Mouse (Mus musculus): Measurements from ENCODE around the gene Bst1. TPM values are rescaled to one million over a fixed set of nuclear protein-coding genes. Genes with fewer than 3 reads are reported as not detected.

Bst1 gene
- polyA plus RNA-seq, 1 experiment from 2014 or later: 0.05 TPM

DNA sequence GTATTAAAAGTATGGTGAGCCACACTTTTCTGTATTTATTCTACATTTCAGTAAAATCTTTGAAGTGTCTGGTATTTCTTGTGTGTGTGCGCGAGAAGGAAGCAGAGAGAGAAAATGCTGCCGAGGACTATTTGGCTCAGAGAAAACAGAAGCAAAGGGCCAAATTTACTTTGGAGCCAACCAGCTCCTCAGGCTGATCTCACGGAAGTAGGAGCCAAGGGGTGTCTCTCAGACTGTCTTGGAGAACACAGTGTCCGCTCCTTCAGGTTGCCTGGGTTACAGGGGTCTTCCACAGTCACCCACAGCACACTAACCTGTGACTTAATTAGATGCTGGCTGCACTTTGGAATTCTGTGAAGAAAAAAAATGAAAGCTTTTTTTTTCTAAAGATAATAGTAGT is 26.4 kb downstream of the Bst1 start:
- no peak for ATAC-seq (ENCODE audit: low FRiP score, low read depth)
- H3K9me3 ChIP-seq: peaks cover 6% of the 10 kb centered on the region; the same call in 1 of the 2 replicates
- no peak overlapping the region for H3K9ac ChIP-seq
- no peak overlapping the region for H3K4me2 ChIP-seq (replicated peaks)
- H3K4me3 ChIP-seq: no peak overlapping the region
- no peaks in the 10 kb centered on the region for H3K36me3 ChIP-seq
- 0 out of 2 replicates have a peak, but pooled peaks cover 4% of the 10 kb centered on the region for H3K4me1 ChIP-seq
- no peaks in the 10 kb centered on the region for H3K27me3 ChIP-seq
- H3K27ac ChIP-seq: no peak overlapping the region
- WGBS: 90% methylated on average over 5 of the region's 5 CpGs

- no peaks in the 10 kb centered on the region for H3K36me3 ChIP-seq
- 62% methylated on average over 1 of the region's 1 CpGs for WGBS
- H3K4me3 ChIP-seq: no peak overlapping the region
- H3K27me3 ChIP-seq: no peaks in the 10 kb centered on the region
- no peak overlapping the region for H3K9ac ChIP-seq
- H3K4me1 ChIP-seq: 0 out of 2 replicates have a peak, but pooled peaks cover 4% of the 10 kb centered on the region
- no peak for ATAC-seq (ENCODE audit: low FRiP score, low read depth)
- H3K4me2 ChIP-seq (replicated peaks): no peak overlapping the region
- no peak overlapping the region for H3K27ac ChIP-seq
- peaks cover 6% of the 10 kb centered on the region; the same call in 1 of the 2 replicates for H3K9me3 ChIP-seq
Measured at GRCm38 (mm10) chr5:43845646-43846045, 27.0 kb downstream of the Bst1 start.

DNA sequence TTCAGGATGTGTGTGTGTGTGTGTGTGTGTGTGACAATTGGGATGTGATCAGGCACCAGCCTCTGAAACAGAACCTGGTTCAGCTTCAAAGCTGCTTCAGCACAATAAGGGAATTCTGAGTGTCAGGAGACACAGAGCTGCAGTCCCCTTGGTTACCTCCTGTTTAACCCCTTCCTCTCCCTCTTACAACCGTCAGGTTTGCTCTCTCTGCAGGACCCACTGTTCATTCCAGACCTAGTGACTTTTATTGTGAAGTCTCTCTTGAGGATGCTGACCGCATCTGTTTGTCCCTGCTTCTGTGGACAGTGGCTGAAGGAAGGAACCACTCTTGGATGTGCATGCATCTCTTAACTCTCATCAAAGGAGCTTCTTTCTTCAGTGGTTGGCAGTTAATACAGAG is 27.5 kb downstream of the Bst1 start:
- H3K36me3 ChIP-seq: no peaks in the 10 kb centered on the region
- no peak overlapping the region for H3K27ac ChIP-seq
- peaks cover 6% of the 10 kb centered on the region; the same call in 1 of the 2 replicates for H3K9me3 ChIP-seq
- H3K9ac ChIP-seq: no peak overlapping the region
- H3K4me3 ChIP-seq: no peak overlapping the region
- H3K27me3 ChIP-seq: no peaks in the 10 kb centered on the region
- H3K4me2 ChIP-seq (replicated peaks): no peak overlapping the region
- WGBS: 28% methylated on average over 2 of the region's 2 CpGs
- 0 out of 2 replicates have a peak, but pooled peaks cover 4% of the 10 kb centered on the region for H3K4me1 ChIP-seq
- no peak for ATAC-seq (ENCODE audit: low FRiP score, low read depth)

- peaks cover 6% of the 10 kb centered on the region; the same call in 1 of the 2 replicates for H3K9me3 ChIP-seq
- no peak overlapping the region for H3K4me2 ChIP-seq (replicated peaks)
- H3K27me3 ChIP-seq: no peaks in the 10 kb centered on the region
- H3K27ac ChIP-seq: no peak overlapping the region
- H3K9ac ChIP-seq: no peak overlapping the region
- H3K4me1 ChIP-seq: 0 out of 2 replicates have a peak, but pooled peaks cover 4% of the 10 kb centered on the region
- H3K4me3 ChIP-seq: no peak overlapping the region
- no peaks in the 10 kb centered on the region for H3K36me3 ChIP-seq
- no peak for ATAC-seq (ENCODE audit: low FRiP score, low read depth)
Measured at GRCm38 (mm10) chr5:43847555-43847954, 28.9 kb downstream of the Bst1 start.

GRCm38 (mm10) chr5:43848275-43848674 is 29.6 kb downstream of the Bst1 start:
- ATAC-seq (ENCODE audit: low FRiP score, low read depth): no peak
- Histone ChIP-seq H3K27me3 (no peaks in the 10 kb centered on the region), H3K36me3 (no peaks in the 10 kb centered on the region), H3K9ac (no peak overlapping the region), H3K4me2 (replicated peaks) (no peak overlapping the region), H3K4me3 (no peak overlapping the region), H3K4me1 (0 out of 2 replicates have a peak, but pooled peaks cover 4% of the 10 kb centered on the region), H3K9me3 (peaks cover 6% of the 10 kb centered on the region; the same call in 1 of the 2 replicates), H3K27ac (no peak overlapping the region)
- WGBS: 90% methylated on average over 3 of the region's 3 CpGs

- H3K9me3 ChIP-seq: no peaks in the 10 kb centered on the region
- ATAC-seq (ENCODE audit: low FRiP score, low read depth): no peak
- H3K4me2 ChIP-seq (replicated peaks): no peak overlapping the region
- no peak overlapping the region for H3K27ac ChIP-seq
- no peaks in the 10 kb centered on the region for H3K4me1 ChIP-seq
- H3K36me3 ChIP-seq: no peaks in the 10 kb centered on the region
- H3K9ac ChIP-seq: no peak overlapping the region
- WGBS: 73% methylated on average over 11 of the region's 11 CpGs
- no peak overlapping the region for H3K4me3 ChIP-seq
- no peaks in the 10 kb centered on the region for H3K27me3 ChIP-seq
Measured at GRCm38 (mm10) chr5:43853096-43853867, 34.6 kb downstream of the Bst1 start.

- H3K4me2 ChIP-seq (replicated peaks): no peak overlapping the region
- no peak overlapping the region for H3K27ac ChIP-seq
- H3K27me3 ChIP-seq: no peaks in the 10 kb centered on the region
- no peaks in the 10 kb centered on the region for H3K4me1 ChIP-seq
- no peak for ATAC-seq (ENCODE audit: low FRiP score, low read depth)
- no peaks in the 10 kb centered on the region for H3K36me3 ChIP-seq
- no peak overlapping the region for H3K4me3 ChIP-seq
- H3K9ac ChIP-seq: no peak overlapping the region
- H3K9me3 ChIP-seq: no peaks in the 10 kb centered on the region
- 83% methylated on average over 7 of the region's 7 CpGs for WGBS
Measured at GRCm38 (mm10) chr5:43853868-43854488, 35.3 kb downstream of the Bst1 start.

DNA sequence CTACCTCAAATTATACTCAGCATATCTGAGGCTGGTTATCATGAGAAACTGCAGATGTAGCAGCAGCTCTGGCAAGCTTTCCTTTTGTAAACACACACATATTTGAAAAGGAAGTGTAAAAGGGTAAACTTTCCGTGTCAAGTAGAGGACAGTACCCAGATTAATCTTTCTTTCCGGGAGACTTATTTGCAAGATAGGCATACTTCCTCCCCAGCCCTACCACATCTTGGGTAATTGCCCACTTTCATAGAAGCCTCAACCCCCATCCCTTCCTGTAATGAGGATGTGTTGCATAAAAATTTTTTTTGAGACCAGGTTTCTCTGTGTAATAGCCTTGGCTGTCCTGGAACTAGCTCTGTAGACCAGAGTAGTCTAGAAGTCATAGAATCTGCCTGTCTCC is 37.1 kb downstream of the Bst1 start:
- Histone ChIP-seq H3K27me3 (no peaks in the 10 kb centered on the region), H3K9me3 (no peaks in the 10 kb centered on the region), H3K9ac (no peak overlapping the region), H3K36me3 (no peaks in the 10 kb centered on the region), H3K4me2 (replicated peaks) (no peak overlapping the region), H3K4me1 (no peaks in the 10 kb centered on the region), H3K27ac (no peak overlapping the region), H3K4me3 (no peak overlapping the region)
- whole genome bisulfite sequencing: 71% methylated on average over 2 of the region's 2 CpGs
- no peak for ATAC-seq (ENCODE audit: low FRiP score, low read depth)

DNA sequence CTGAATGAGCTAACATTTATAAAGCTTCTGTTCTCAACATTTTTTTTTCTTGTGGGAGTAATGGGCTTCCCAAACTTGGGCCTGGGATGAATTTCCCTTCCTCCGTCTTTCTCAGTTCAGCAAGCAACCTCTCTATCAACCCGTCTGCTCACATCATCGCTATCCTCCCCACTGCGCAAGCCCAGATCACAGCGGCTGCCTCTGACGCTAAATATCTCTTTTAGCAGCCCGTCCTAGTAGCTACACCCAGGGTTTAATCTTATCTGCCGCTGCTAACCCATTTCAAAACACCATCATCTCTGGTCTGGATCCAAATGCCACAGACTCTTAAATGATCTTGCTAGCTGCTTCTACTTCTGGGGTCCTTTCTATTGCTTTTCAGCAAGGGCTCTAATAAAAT is 41.0 kb downstream of the Bst1 start:
- H3K9me3 ChIP-seq: no peaks in the 10 kb centered on the region
- no peak overlapping the region for H3K9ac ChIP-seq
- no peaks in the 10 kb centered on the region for H3K4me1 ChIP-seq
- WGBS: 85% methylated on average over 8 of the region's 8 CpGs
- no peak overlapping the region for H3K27ac ChIP-seq
- no peak overlapping the region for H3K4me2 ChIP-seq (replicated peaks)
- ATAC-seq (ENCODE audit: low FRiP score, low read depth): no peak
- no peaks in the 10 kb centered on the region for H3K27me3 ChIP-seq
- H3K4me3 ChIP-seq: no peak overlapping the region
- H3K36me3 ChIP-seq: no peaks in the 10 kb centered on the region

DNA sequence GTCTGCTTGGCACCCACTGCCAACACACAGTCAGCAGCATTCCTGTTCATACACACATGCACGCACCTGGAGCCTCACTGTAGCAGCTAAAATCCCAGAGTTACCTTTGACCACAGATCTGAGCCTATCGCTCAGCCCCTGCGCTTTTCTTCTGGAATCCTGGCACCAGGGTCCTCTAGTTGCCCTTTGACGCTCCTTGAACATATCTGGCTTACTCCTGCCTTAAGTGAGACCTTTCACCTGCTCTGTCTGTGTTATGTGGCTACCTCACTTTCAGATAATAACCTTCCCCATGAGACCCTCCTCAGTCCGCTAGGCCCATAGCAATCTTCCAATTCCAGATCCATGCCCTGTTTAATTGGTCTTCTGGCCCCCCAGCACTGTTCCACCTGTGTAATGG is 41.4 kb downstream of the Bst1 start:
- Histone ChIP-seq H3K27me3 (no peaks in the 10 kb centered on the region), H3K4me2 (replicated peaks) (no peak overlapping the region), H3K4me1 (no peaks in the 10 kb centered on the region), H3K9ac (no peak overlapping the region), H3K36me3 (no peaks in the 10 kb centered on the region), H3K9me3 (no peaks in the 10 kb centered on the region), H3K27ac (no peak overlapping the region), H3K4me3 (no peak overlapping the region)
- no peak for ATAC-seq (ENCODE audit: low FRiP score, low read depth)
- WGBS: 83% methylated on average over 5 of the region's 5 CpGs

DNA sequence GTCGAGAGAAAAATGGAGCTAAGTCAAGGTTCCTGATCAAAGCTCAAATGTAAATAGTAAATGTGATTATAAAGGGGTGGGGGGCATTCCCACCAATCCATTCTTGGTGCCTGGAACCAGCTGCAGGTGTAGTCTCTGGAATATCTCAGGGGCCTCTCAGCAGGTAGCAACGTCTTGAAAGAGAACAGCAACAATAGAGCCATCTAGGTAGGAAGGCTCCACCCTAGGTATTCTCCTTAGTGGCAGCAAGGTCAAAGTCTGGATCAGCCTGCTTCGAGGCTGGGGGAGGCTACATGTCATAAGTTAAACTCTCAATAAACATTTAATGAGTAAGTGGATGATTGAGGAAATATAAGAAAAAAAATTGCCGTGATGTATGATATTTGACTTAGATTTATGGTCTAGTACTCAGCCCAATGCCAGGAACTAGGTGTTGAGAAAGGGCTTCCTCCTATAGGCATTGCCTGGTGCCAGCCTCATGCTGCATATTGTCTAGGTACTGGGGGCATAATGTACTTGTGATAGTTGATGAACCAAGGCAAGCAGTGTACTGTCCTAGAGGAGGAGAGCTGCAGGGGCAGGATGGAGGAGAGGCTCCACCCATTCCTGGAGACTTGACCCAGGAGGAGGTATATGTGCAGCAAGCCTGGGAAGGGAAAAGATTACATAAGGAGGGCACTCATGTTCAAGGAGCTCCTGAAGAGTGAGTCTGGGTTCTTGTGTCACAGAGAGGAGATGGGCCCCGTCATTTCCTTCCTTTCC is 42.2 kb downstream of the Bst1 start:
- 76% methylated on average over 5 of the region's 5 CpGs for WGBS

GRCm38 (mm10) chr5:43863642-43864041 is 45.0 kb downstream of the Bst1 start:
- Histone ChIP-seq H3K36me3 (no peaks in the 10 kb centered on the region), H3K27me3 (no peaks in the 10 kb centered on the region), H3K9ac (no peak overlapping the region), H3K4me2 (replicated peaks) (no peak overlapping the region), H3K27ac (no peak overlapping the region), H3K4me3 (no peak overlapping the region), H3K4me1 (peaks cover 3% of the 10 kb centered on the region), H3K9me3 (no peaks in the 10 kb centered on the region)
- ATAC-seq (ENCODE audit: low FRiP score, low read depth): no peak
- WGBS: 70% methylated on average over 6 of the region's 6 CpGs

More for the DNA sequence above, 42.2 kb downstream of the Bst1 start:
- no peaks in the 10 kb centered on the region for H3K9me3 ChIP-seq
- no peaks in the 10 kb centered on the region for H3K36me3 ChIP-seq
- no peak for ATAC-seq (ENCODE audit: low FRiP score, low read depth)
- H3K9ac ChIP-seq: no peak overlapping the region
- H3K4me2 ChIP-seq (replicated peaks): no peak overlapping the region
- H3K4me1 ChIP-seq: no peaks in the 10 kb centered on the region
- no peak overlapping the region for H3K27ac ChIP-seq
- H3K27me3 ChIP-seq: no peaks in the 10 kb centered on the region
- H3K4me3 ChIP-seq: no peak overlapping the region
